Mouse (Mus musculus) heart, adult 2 months (tissue): ENCODE data around the gene Slco3a1. TPM values are rescaled to one million over a fixed set of nuclear protein-coding genes. Genes with fewer than 3 reads are reported as not detected.

Experiments
- DNase-seq, 2 experiments: peaks; one replicate each; pipeline ENCODE4 v3.0.0; 2021
- H3K27ac ChIP-seq: fragments of 200-600 bp; 2 replicates; pipeline ENCODE4 v1.8.1; 2022
- H3K27me3 ChIP-seq: fragments of 200-500 bp; 2 replicates; pipeline ENCODE4 v1.6.1; 2012; ENCODE audit warnings: mild to moderate bottlenecking, low read length, inconsistent platforms, mixed read lengths; ENCODE audit not compliant: control insufficient read depth, insufficient read depth
- H3K36me3 ChIP-seq: fragments of 200-500 bp; 2 replicates; pipeline ENCODE4 v1.6.1; 2012; ENCODE audit warnings: low read length, inconsistent platforms; ENCODE audit not compliant: control insufficient read depth, insufficient read depth
- H3K4me1 ChIP-seq: fragments of 200-500 bp; 2 replicates; pipeline ENCODE4 v1.6.1; 2011; ENCODE audit warnings: low read length; ENCODE audit not compliant: control insufficient read depth, insufficient read depth
- H3K4me3 ChIP-seq: fragments of 200-600 bp; 2 replicates; pipeline ENCODE4 v1.8.1; 2022
- H3K79me2 ChIP-seq: fragments of 200-500 bp; replicated peaks from 2 replicates; pipeline ENCODE4 v1.6.1; 2012; ENCODE audit warnings: mild to moderate bottlenecking, inconsistent platforms, low read length, moderate library complexity, mixed read lengths; ENCODE audit not compliant: control insufficient read depth, insufficient read depth
- H3K9ac ChIP-seq: fragments of 200-500 bp; 2 replicates; pipeline ENCODE4 v1.6.1; 2012; ENCODE audit warnings: low read depth, mild to moderate bottlenecking, control low read depth, inconsistent platforms, low read length, mixed read lengths
- CTCF ChIP-seq: fragments of 200-600 bp; IDR thresholded peaks from 2 replicates; pipeline ENCODE4 v1.8.1; 2022; ENCODE audit warnings: antibody characterized with exemption, mild to moderate bottlenecking, moderate library complexity
- EP300 ChIP-seq: fragments of 200-500 bp; IDR thresholded peaks from 2 replicates; pipeline ENCODE4 v1.6.1; 2011; ENCODE audit warnings: low read depth, low read length, control low read depth; ENCODE audit not compliant: insufficient read depth
- POLR2A ChIP-seq: fragments of 200-500 bp; IDR thresholded peaks from 2 replicates; pipeline ENCODE4 v1.6.1; 2011; ENCODE audit warnings: mild to moderate bottlenecking, low read depth, low read length, control low read depth; ENCODE audit not compliant: insufficient read depth
- WGBS: fragments of 180-500 bp; shearing (Covaris S2); methylation state at CpG from one replicate; pipeline ENCODE4 v1.1.7; 2018; 5-methylcytosine and 5-hydroxymethylcytosine counted together
- intact Hi-C: fragments of 180-260 bp; cut with DNase I; formaldehyde crosslinking; loops from one replicate; pipeline ENCODE4 v1.15.1; 2025
- polyA plus RNA-seq: library from polyadenylated mRNA; depleted of rRNA; stranded (reverse); fragments of >200 nt; gene quantifications from 2 replicates; pipeline ENCODE4 v1.2.3, GENCODE M21; 2012
- total RNA-seq, 2 experiments: library from RNA; stranded (reverse); gene quantifications; 2 replicates each; pipeline ENCODE4 v1.2.3; 2021

Slco3a1 gene
- total and polyA plus RNA-seq, 3 experiments: 93.1 to 146 (median 124) TPM

GRCm38 (mm10) chr7:74383040-74383666, 171.4 kb downstream of the Slco3a1 start:
- intact Hi-C loops: loop anchor here (2.0 kb wide), 1 partner anchor 40 kb away; no protein-coding TSS in a partner anchor
- peak in 1 of 2 experiments; percentile 27 for DNase-seq

GRCm38 (mm10) chr7:74382286-74382685, 172.3 kb downstream of the Slco3a1 start:
- peak; percentile 46; the same call in 1 of the 2 replicates for TF ChIP-seq POLR2A
- TF ChIP-seq EP300: no peak
- H3K79me2 ChIP-seq: 0 out of 2 replicates have a peak, but pooled peaks cover 1% of the 10 kb centered on the region
- H3K4me3 ChIP-seq: peak overlapping the region; percentile 37
- H3K9ac ChIP-seq: peak overlapping the region; percentile 10; the same call in 1 of the 2 replicates
- intact Hi-C loops: loop anchor here (2.0 kb wide), 1 partner anchor 41 kb away; no protein-coding TSS in a partner anchor
- no peak for DNase-seq
- no peaks in the 10 kb centered on the region for H3K27me3 ChIP-seq
- WGBS: 33% methylated on average over 3 of the region's 3 CpGs
- H3K36me3 ChIP-seq: peaks cover 12% of the 10 kb centered on the region
- H3K4me1 ChIP-seq: peaks cover 21% of the 10 kb centered on the region
- peak overlapping the region; percentile 96 for H3K27ac ChIP-seq

More at GRCm38 (mm10) chr7:74383040-74383666, 171.4 kb downstream of the Slco3a1 start:
- Histone ChIP-seq H3K27me3 (no peaks in the 10 kb centered on the region), H3K36me3 (peaks cover 12% of the 10 kb centered on the region), H3K9ac (0 out of 2 replicates have a peak overlapping the region, but pooled peaks have one; percentile 23), H3K4me1 (peaks cover 21% of the 10 kb centered on the region), H3K79me2 (0 out of 2 replicates have a peak, but pooled peaks cover 1% of the 10 kb centered on the region), H3K27ac (peak overlapping the region; percentile 96), H3K4me3 (no peak overlapping the region; the same call in 1 of the 2 replicates)
- TF ChIP-seq EP300: 0 out of 2 replicates have a peak, but pooled peaks have one; percentile 50
- TF ChIP-seq CTCF: no peak
- 47% methylated on average over 3 of the region's 3 CpGs for WGBS

- intact Hi-C loops: loop anchor here (2.0 kb wide), 1 partner anchor 41 kb away; no protein-coding TSS in a partner anchor
- Histone ChIP-seq H3K27me3 (no peaks in the 10 kb centered on the region), H3K4me1 (peaks cover 23% of the 10 kb centered on the region), H3K36me3 (peaks cover 12% of the 10 kb centered on the region), H3K79me2 (0 out of 2 replicates have a peak, but pooled peaks cover 1% of the 10 kb centered on the region), H3K27ac (peak overlapping the region; percentile 96), H3K9ac (peak overlapping the region; percentile 10; the same call in 1 of the 2 replicates), H3K4me3 (peak overlapping the region; percentile 37)
- 13% methylated on average over 2 of the region's 2 CpGs for WGBS
- peak; percentile 74 to 81 for DNase-seq
- TF ChIP-seq POLR2A: no peak
- peak; percentile 60; the same call in 1 of the 2 replicates for TF ChIP-seq EP300
These were observed 172.7 kb downstream of the Slco3a1 start for GRCm38 (mm10) chr7:74381881-74382281.

- H3K36me3 ChIP-seq: peaks cover 12% of the 10 kb centered on the region
- no peaks in the 10 kb centered on the region for H3K27me3 ChIP-seq
- intact Hi-C loops: no loop called here
- peaks cover 1% of the 10 kb centered on the region; the same call in 1 of the 2 replicates for H3K79me2 ChIP-seq
- peak overlapping the region; percentile 51 for H3K9ac ChIP-seq
- 26% methylated on average over 2 of the region's 2 CpGs for WGBS
- TF ChIP-seq EP300 (peak; percentile 74; the same call in 1 of the 2 replicates), CTCF (peak; percentile 57), POLR2A (0 out of 2 replicates have a peak, but pooled peaks have one; percentile 31)
- peak overlapping the region; percentile 96 for H3K27ac ChIP-seq
- H3K4me3 ChIP-seq: no peak overlapping the region
- peak in 1 of 2 experiments; percentile 51 for DNase-seq
- H3K4me1 ChIP-seq: peaks cover 25% of the 10 kb centered on the region
These were observed 173.5 kb downstream of the Slco3a1 start for GRCm38 (mm10) chr7:74381051-74381450.

- TF ChIP-seq CTCF: no peak
- TF ChIP-seq EP300: no peak
- TF ChIP-seq POLR2A: no peak
- H3K4me3 ChIP-seq: no peak overlapping the region
- H3K4me1 ChIP-seq: peaks cover 33% of the 10 kb centered on the region
- DNase-seq: no peak
- H3K27me3 ChIP-seq: no peaks in the 10 kb centered on the region
- peaks cover 1% of the 10 kb centered on the region; the same call in 1 of the 2 replicates for H3K79me2 ChIP-seq
- WGBS: 87% methylated on average over 10 of the region's 10 CpGs
- no peak overlapping the region for H3K27ac ChIP-seq
- peaks cover 12% of the 10 kb centered on the region for H3K36me3 ChIP-seq
- intact Hi-C loops: loop anchor here (5.0 to 10.0 kb wide), 2 partner anchors 129 to 317 kb away; no protein-coding TSS in a partner anchor
- no peak overlapping the region for H3K9ac ChIP-seq
These were observed 176.7 kb downstream of the Slco3a1 start for GRCm38 (mm10) chr7:74377909-74378308.
